In genomic region chr9:116263833-116264232, GRCm38 (mm10) we compare ENCODE assay signal across 28 mouse cellular contexts.
DNase-seq lines count a peak whose midpoint lies in the region; ATAC-seq and TF ChIP-seq lines count a peak whose summit lies in the region.
"Had no signal": no experiment of that assay in that cellular context is flagged by ENCODE, and none has a peak within 500 bp of the region (broad histone marks: within the 10 kb centered on the region; RNA-seq: fewer than 3 reads in every experiment).

No protein-coding gene starts in this region.

- no peaks in the 10 kb centered on the region for H3K27me3 ChIP-seq in embryonic facial prominence, embryonic 10.5 days (replicated peaks; ENCODE audit: low read depth, poor library complexity, severe bottlenecking)
- H3K27me3 ChIP-seq: heart, embryonic 12.5 days; liver, embryonic 15.5 days; lung, embryonic 15.5 days; midbrain, embryonic 15.5 days; neural tube, embryonic 12.5 days; Patski had no signal

- no peaks in the 10 kb centered on the region for H3K4me1 ChIP-seq in embryonic facial prominence, embryonic 10.5 days
- no peaks in the 10 kb centered on the region for H3K4me1 ChIP-seq in lung, adult 2 months (ENCODE audit: control insufficient read depth, insufficient read depth, low read length)
- H3K4me1 ChIP-seq: liver, embryonic 15.5 days; midbrain, embryonic 10.5 days; midbrain, embryonic 15.5 days; neural tube, embryonic 12.5 days had no signal

- peak; percentile 78 for ATAC-seq in CD4-positive, CD25-positive, alpha-beta regulatory T cell, adult 4 months
- ATAC-seq in inflammation-experienced regulatory T-cells, adult 6 months: peak; percentile 81
- ATAC-seq: forebrain, embryonic 16.5 days; midbrain, embryonic 15.5 days; Patski had no signal

- peak; percentile 77 for DNase-seq in CD4-positive helper T cell, adult 2 months (ENCODE audit: low read depth, low spot score)
- DNase-seq in thymus, postnatal 14 days: peak; percentile 58
- no peak for DNase-seq in embryonic facial prominence, embryonic 10.5 days (ENCODE audit: low spot score)
- no peak for DNase-seq in lung, adult 2 months
- no peak for DNase-seq in cerebellum, postnatal 4 days (ENCODE audit: low spot score in 2 of 2)
- DNase-seq: adrenal gland, postnatal 25 days; cerebellum, adult 8-10 months; cerebellum, postnatal 36 days; gastrocnemius, adult 2 months; gastrocnemius, postnatal 36 days; heart, adult 18-20 months; heart, postnatal 4 days; kidney, adult 18-20 months; kidney, postnatal 4 days; right cerebral cortex, adult 18-20 months; right cerebral cortex, postnatal 4 days had no signal

- WGBS in embryonic facial prominence, embryonic 10.5 days: 85% methylated on average over 7 of the region's 7 CpGs
- WGBS in lung, adult 2 months: 84% methylated on average over 7 of the region's 7 CpGs

- no peak for TF ChIP-seq CTCF in lung, adult 2 months (IDR thresholded peaks at IDR 0.05; ENCODE audit: insufficient read depth, low read length)

- H3K9me3 ChIP-seq in embryonic facial prominence, embryonic 10.5 days: no peaks in the 10 kb centered on the region
- H3K9me3 ChIP-seq: liver, embryonic 15.5 days; lung, embryonic 15.5 days; midbrain, embryonic 10.5 days; midbrain, embryonic 15.5 days; neural tube, embryonic 12.5 days had no signal

- H3K4me3 ChIP-seq in embryonic facial prominence, embryonic 10.5 days: no peak overlapping the region
- H3K4me3 ChIP-seq in lung, adult 2 months (replicated peaks; ENCODE audit: extremely low read depth, low read depth, low read length): no peak overlapping the region
- H3K4me3 ChIP-seq: erythroblast, embryonic 14.5 days; gastrocnemius, adult 2 months; heart, embryonic 12.5 days; liver, embryonic 15.5 days; lung, embryonic 15.5 days; midbrain, embryonic 10.5 days; midbrain, embryonic 15.5 days; neural tube, embryonic 12.5 days had no signal

- no peaks in the 10 kb centered on the region for H3K36me3 ChIP-seq in embryonic facial prominence, embryonic 10.5 days (replicated peaks)
- H3K36me3 ChIP-seq: heart, embryonic 12.5 days; liver, embryonic 15.5 days; lung, embryonic 15.5 days; midbrain, embryonic 10.5 days; midbrain, embryonic 15.5 days; neural tube, embryonic 12.5 days had no signal

- no peak overlapping the region for H3K27ac ChIP-seq in embryonic facial prominence, embryonic 10.5 days (replicated peaks)
- H3K27ac ChIP-seq: gastrocnemius, adult 2 months; hindbrain, embryonic 14.5 days; liver, embryonic 15.5 days; lung, embryonic 15.5 days; midbrain, embryonic 10.5 days; midbrain, embryonic 15.5 days; neural tube, embryonic 12.5 days had no signal

- TF ChIP-seq POLR2A in lung, adult 2 months (IDR thresholded peaks at IDR 0.05; ENCODE audit: borderline replicate concordance, extremely low read depth, low read depth, low read length): no peak

Comparison
In these comparisons a context has a peak if more than half of its experiments do, and no peak if none do; other contexts are left out.
1. DNase-seq: peak in CD4-positive helper T cell, adult 2 months (single experiment) and thymus, postnatal 14 days (single experiment); none in embryonic facial prominence, embryonic 10.5 days (single experiment), lung, adult 2 months (single experiment) and cerebellum, postnatal 4 days (0 of 2).